Mouse (Mus musculus) layer of hippocampus, postnatal 25 days (tissue): ENCODE measurements at regions not wholly inside any gene's neighbourhood (a gene's known extent, or its start where the extent isn't known, plus 50 kb on each side); places are given as distances from the start of the nearest gene placed in this dataset.

ENCODE experiments used
- DNase-seq, 2 experiments: peaks; one replicate each; pipeline ENCODE4 v3.0.0; 2022; ENCODE audit warnings: mixed read lengths in 2 of 2, low spot score in 1 of 2; ENCODE audit errors: extremely low spot score in 1 of 2

- no peak for DNase-seq
Measured at GRCm38 (mm10) chr3:105374836-105375235, 77.3 kb upstream of the Kcnd3 start.

DNA sequence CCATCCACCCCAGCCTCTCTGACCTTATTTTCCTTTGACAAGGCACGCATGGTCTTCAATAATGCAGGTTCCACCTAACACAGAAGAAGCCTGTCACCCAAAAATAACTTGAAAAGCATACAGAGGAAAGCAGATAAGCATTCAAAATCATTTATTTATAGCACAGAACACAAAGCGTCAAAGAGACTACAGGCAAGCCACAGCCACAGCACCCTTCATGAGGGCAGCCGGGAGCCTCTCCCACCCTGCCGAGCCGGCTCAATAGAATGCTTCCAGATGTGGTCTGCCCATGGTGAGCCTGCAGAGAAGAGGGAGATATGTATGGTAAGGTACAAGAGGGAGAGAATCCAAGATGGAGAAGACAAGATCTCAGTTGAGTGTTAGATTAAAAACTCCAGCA, 76.7 kb upstream of the Kcnd3 start:
- no peak for DNase-seq

- no peak for DNase-seq
Measured at GRCm38 (mm10) chr3:105375820-105376219, 76.3 kb upstream of the Kcnd3 start.

- no peak for DNase-seq
Measured at GRCm38 (mm10) chr3:105376346-105376745, 75.8 kb upstream of the Kcnd3 start.

- no peak for DNase-seq
Measured at GRCm38 (mm10) chr3:105380818-105381217, 71.3 kb upstream of the Kcnd3 start.

GRCm38 (mm10) chr3:105392611-105393514, 59.3 kb upstream of the Kcnd3 start:
- no peak for DNase-seq
